Mouse (Mus musculus) bone marrow macrophage, adult 2 months (primary cell): Measurements from ENCODE around the gene Svep1. TPM values are rescaled to one million over a fixed set of nuclear protein-coding genes. Genes with fewer than 3 reads are reported as not detected.

Source experiments
- H3K27ac ChIP-seq: 2 replicates; pipeline ENCODE4 v1.5.1; 2012; ENCODE audit warnings: low read depth, low read length; ENCODE audit not compliant: insufficient read depth
- H3K4me1 ChIP-seq: 2 replicates; pipeline ENCODE4 v1.6.1; 2012; ENCODE audit warnings: low read length; ENCODE audit not compliant: control insufficient read depth, insufficient read depth
- H3K4me3 ChIP-seq: 2 replicates; pipeline ENCODE4 v1.5.1; 2012; ENCODE audit warnings: mild to moderate bottlenecking, low read length, moderate library complexity; ENCODE audit not compliant: insufficient read depth
- CTCF ChIP-seq: IDR thresholded peaks from 2 replicates; pipeline ENCODE4 v1.5.1; 2012; ENCODE audit warnings: low read depth, mild to moderate bottlenecking, low read length, moderate library complexity
- POLR2A ChIP-seq: IDR thresholded peaks from 2 replicates; pipeline ENCODE4 v1.6.1; 2012; ENCODE audit warnings: mild to moderate bottlenecking, low read depth, low read length, borderline replicate concordance
- polyA plus RNA-seq: library from polyadenylated mRNA; stranded (reverse); fragments of >200 nt; gene quantifications from 2 replicates; pipeline ENCODE4 v1.2.4, GENCODE M21; 2012; ENCODE audit not compliant: missing spikeins, insufficient read depth, insufficient read length

Gene Svep1
- polyA plus RNA-seq, 1 experiment: 0.12 TPM

DNA sequence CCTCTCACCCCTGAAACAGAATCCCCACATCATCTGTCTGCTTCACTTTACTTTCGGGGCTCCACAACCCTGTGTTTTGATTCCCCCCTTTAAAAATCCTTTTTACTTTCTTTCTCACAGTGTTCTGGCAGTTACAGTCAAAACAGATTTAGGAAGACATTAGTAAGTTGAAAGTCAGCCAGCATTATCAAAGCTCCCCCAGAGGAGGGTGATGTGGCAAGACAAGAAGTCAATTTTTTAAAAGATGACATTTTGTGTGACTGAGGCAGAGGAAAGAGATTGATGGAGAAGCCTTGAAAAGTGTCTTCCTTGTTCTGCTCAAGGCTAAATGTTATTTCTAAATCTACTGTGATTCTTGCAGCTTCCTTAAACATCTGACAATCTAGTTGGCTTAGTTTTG, 119.9 kb downstream of the Svep1 start:
- Histone ChIP-seq H3K4me3 (no peak overlapping the region), H3K27ac (no peak overlapping the region), H3K4me1 (no peaks in the 10 kb centered on the region)
- TF ChIP-seq CTCF (no peak), POLR2A (no peak)

DNA sequence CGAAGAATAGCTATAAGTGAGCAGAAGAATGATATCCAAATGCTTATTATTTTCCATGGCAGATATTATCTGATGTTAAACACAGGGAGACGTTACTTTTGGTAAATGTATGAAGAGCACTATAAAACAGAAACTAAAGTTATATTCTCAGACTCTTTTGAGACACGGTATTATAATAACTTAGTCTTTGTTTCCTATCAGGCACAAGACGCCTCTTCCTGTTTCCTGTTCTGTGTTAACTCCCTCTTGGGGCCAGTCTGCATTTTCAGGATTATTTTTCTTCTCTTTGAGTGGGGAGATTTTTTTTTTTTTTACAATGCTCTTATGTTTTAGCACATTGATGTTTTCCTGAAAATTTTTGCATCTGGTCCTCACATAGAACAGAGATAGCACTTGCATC, 120.5 kb downstream of the Svep1 start:
- H3K4me3 ChIP-seq: no peak overlapping the region
- TF ChIP-seq POLR2A: no peak
- no peak for TF ChIP-seq CTCF
- H3K4me1 ChIP-seq: no peaks in the 10 kb centered on the region
- no peak overlapping the region for H3K27ac ChIP-seq

DNA sequence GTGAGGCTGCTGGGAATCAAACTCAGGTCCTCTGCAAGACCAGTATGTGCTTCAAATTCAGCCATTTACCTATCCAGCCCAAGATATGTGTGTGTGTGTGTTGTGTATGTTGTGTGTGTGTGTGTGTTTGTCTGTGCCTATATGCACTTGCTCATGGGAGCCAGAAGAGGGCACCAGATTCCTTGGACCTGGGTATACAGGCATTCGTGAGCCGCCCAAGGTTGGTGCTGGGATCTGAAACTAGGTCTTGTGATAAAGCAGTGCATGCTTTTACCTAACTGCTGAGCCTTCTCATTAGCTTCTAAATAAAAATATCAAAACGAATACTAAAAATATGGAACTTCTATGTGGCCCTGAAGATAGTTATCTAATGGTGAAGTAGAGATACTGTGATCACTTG, 121.3 kb downstream of the Svep1 start:
- Histone ChIP-seq H3K4me1 (no peaks in the 10 kb centered on the region), H3K27ac (no peak overlapping the region), H3K4me3 (no peak overlapping the region)
- TF ChIP-seq CTCF: no peak
- no peak for TF ChIP-seq POLR2A

DNA sequence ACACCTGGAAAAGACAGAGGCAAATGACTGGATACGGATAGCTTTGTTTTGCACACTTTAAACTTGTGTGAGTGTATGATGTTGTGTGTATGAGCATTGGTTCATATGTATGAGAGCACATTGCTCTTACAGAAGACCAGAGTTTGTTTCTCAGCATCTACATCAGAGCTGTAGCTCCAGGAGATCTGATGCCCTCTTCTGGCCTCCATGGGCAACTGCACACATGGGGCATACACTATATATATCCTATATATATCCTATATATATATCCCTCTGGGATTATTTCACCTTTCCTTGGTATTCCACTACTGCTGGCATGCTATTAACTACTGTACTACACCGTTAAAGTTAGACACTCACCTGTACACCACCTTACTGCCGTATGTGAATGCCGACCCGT, 122.5 kb downstream of the Svep1 start:
- no peaks in the 10 kb centered on the region for H3K4me1 ChIP-seq
- TF ChIP-seq CTCF (no peak), POLR2A (no peak)
- no peak overlapping the region for H3K27ac ChIP-seq
- H3K4me3 ChIP-seq: no peak overlapping the region

DNA sequence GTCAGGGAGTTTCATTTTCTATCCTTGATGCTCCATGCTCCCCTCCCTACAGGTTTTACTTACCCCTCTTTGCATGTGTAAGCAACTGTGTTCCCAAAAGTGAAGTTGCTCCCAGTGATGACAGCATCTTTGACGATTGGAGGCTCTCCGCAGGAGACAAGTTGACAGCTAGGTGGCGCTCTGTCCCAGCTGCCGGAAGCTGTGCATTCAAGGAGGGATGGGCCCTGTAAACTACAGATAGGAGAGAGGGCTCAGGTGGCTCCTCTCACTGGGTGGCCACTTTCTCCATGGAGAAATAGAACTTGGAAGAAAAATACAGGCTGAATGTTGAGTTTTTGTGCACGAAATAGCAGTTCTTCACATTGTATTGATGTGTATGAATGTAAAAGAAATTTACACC, 124.1 kb downstream of the Svep1 start:
- peak; percentile 62 for TF ChIP-seq CTCF
- TF ChIP-seq POLR2A: no peak
- H3K4me3 ChIP-seq: no peak overlapping the region

DNA sequence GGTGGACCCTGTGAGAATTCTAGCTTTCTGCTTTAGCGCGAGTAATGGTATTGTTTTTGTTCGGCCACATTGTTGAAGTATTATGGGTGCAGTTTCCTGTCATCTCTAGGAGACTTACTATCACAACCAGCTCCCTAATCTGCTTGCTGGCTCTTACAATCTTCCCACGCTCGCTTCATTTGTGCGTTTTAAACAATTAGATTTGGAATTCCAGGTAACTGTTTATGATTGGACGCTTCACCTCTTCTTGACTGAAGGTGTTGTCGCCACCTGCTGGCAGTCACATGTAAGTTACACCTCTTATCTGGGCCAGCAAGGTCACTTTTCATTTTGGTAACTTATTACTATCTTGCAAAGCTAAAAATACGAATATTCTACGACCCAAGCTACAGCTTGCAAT, 127.0 kb downstream of the Svep1 start:
- no peaks in the 10 kb centered on the region for H3K4me1 ChIP-seq

More for the DNA sequence above, 124.1 kb downstream of the Svep1 start:
- Histone ChIP-seq H3K27ac (no peak overlapping the region), H3K4me1 (no peaks in the 10 kb centered on the region)

DNA sequence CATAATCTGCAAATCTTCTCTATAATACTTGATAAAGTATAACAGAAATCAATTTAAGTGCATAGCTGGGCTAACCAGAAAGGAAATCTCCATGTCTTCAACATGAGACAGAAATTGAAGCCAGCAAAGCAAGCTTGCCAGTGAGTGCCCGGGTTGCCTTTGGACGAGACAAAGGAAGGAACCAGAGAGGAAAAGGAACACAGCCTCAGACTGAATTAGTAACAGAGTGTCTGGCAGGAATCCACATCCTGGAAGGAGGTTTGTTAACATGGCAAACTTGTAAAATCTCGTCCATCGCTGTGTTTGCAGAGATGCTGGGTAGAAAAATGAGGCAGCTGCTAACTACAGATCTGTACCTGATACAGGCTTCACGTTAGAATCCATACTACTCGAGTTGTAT, 128.7 kb downstream of the Svep1 start:
- H3K4me1 ChIP-seq: no peaks in the 10 kb centered on the region
- no peak overlapping the region for H3K4me3 ChIP-seq
- H3K27ac ChIP-seq: no peak overlapping the region
- no peak for TF ChIP-seq POLR2A
- no peak for TF ChIP-seq CTCF

More for the DNA sequence above, 127.0 kb downstream of the Svep1 start:
- Histone ChIP-seq H3K4me3 (no peak overlapping the region), H3K27ac (no peak overlapping the region)
- no peak for TF ChIP-seq POLR2A
- TF ChIP-seq CTCF: no peak

DNA sequence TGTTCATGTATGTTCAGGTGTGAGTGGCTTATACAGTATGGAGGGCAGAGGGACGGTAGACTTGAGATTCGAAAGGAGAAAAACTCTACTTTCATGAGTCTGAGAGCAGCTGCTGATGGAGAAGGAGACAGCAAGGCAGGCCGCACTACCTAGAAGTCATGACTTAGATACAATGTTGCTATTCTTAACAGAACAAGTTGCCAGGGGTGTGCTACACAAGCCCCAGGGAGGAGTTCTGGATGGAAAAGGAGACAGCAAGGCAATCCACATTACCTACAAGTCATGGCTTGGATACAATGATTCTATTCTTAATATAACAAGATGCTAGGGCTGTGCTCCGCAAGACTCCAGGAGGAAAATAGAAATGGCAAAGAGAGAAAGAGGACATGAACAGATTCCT, 129.1 kb downstream of the Svep1 start:
- Histone ChIP-seq H3K4me3 (no peak overlapping the region), H3K4me1 (no peaks in the 10 kb centered on the region), H3K27ac (no peak overlapping the region)
- TF ChIP-seq CTCF (no peak), POLR2A (no peak)

DNA sequence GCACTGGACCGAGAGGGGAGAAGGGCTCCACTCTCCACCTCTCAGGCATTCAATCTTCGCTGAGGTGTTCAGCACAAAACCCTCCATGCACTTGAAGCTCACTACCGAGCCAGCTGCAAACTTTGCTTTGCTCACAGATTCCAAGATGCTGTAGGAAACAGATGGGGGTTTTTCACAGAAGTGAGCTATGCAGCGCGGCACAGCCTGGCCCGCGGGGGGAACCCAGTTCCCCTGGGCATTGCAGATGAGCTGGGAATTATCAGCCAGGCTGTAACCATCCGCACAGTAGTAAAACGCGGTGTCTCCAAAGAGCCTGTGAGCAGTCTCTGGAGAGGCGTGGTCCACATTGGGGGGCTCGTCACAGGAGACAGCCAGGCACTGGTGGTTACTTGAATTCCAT, 133.8 kb downstream of the Svep1 start:
- Histone ChIP-seq H3K4me3 (no peak overlapping the region), H3K4me1 (no peaks in the 10 kb centered on the region), H3K27ac (no peak overlapping the region)
- TF ChIP-seq POLR2A (no peak), CTCF (no peak)

DNA sequence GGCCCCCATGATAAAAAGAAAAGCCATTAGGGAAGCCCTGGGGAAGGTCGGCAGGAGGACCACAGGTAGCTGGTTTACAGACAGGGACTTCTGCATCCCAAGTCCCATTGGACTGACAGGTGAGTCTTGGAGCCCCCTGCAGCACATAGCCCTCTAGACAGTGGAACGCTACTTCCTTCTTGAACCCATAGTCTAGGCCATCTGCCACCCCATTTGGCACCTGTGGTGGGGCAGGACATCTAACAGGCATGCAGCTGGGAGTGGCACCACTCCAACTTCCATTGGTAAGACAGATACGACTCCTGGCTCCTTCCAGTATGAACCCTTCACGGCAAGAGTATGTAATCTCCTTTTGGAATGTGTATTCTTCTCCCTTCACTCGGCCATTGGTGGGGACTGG, 137.8 kb downstream of the Svep1 start:
- no peak overlapping the region for H3K27ac ChIP-seq
- TF ChIP-seq CTCF (no peak), POLR2A (no peak)
- no peaks in the 10 kb centered on the region for H3K4me1 ChIP-seq

DNA sequence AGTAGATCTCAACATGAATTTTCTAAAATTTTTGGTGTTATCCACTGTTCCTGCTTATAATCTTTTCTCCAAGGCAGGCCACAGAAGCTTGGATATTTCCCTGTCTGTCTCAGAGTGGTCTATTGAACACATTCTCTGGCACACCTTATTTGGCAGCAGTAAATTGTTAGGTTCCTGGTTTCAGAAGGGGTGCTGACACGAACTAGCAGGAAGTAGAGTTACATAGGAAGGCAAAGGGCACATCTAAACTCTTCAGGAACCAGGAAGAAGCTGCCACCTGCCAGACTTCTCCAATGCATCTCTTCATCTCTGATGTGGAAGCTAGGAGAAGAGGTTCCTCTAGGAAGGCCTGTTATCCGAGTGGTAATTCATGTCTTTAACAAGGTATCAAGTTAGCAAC, 141.9 kb downstream of the Svep1 start:
- no peak overlapping the region for H3K4me3 ChIP-seq
- H3K4me1 ChIP-seq: no peaks in the 10 kb centered on the region
- TF ChIP-seq POLR2A (no peak), CTCF (no peak)
- no peak overlapping the region for H3K27ac ChIP-seq

More for the DNA sequence above, 137.8 kb downstream of the Svep1 start:
- H3K4me3 ChIP-seq: no peak overlapping the region
